Mouse (Mus musculus) stomach, embryonic 14.5 days (tissue): ENCODE data around the gene 6430548M08Rik. TPM values are rescaled to one million over a fixed set of nuclear protein-coding genes. Genes with fewer than 3 reads are reported as not detected.

Experiments used
- ATAC-seq: fragments of 200-750 bp; cut with Nextera tagmentation; 2 replicates; pipeline ENCODE4 v1.8.0; 2017; ENCODE audit warnings: low read depth, moderate TSS enrichment; ENCODE audit not compliant: insufficient number of reproducible peaks, insufficient read depth, low FRiP score
- H3K27ac ChIP-seq: fragments of 300-500 bp; sonication (generic); 2 replicates; pipeline ENCODE4 v1.5.1; 2014; ENCODE audit warnings: mild to moderate bottlenecking, low read length, moderate library complexity, mixed read lengths
- H3K27me3 ChIP-seq: fragments of 300-500 bp; sonication (generic); 2 replicates; pipeline ENCODE4 v1.6.1; 2014; ENCODE audit warnings: low read length, control low read depth, mixed read lengths; ENCODE audit not compliant: control insufficient read depth, insufficient read depth
- H3K36me3 ChIP-seq: fragments of 300-500 bp; sonication (generic); 2 replicates; pipeline ENCODE4 v1.6.1; 2014; ENCODE audit warnings: mild to moderate bottlenecking, control low read depth, low read length, moderate library complexity, mixed read lengths; ENCODE audit not compliant: control insufficient read depth, insufficient read depth
- H3K4me1 ChIP-seq: fragments of 300-500 bp; sonication (generic); 2 replicates; pipeline ENCODE4 v1.6.1; 2014; ENCODE audit warnings: low read length, control low read depth, mixed read lengths; ENCODE audit not compliant: control insufficient read depth, insufficient read depth
- H3K4me2 ChIP-seq: fragments of 300-500 bp; sonication (generic); replicated peaks from 2 replicates; pipeline ENCODE4 v1.6.1; 2014; ENCODE audit warnings: low read depth, low read length, control low read depth
- H3K4me3 ChIP-seq: fragments of 300-500 bp; sonication (generic); 2 replicates; pipeline ENCODE4 v1.5.1; 2014; ENCODE audit warnings: low read depth, low read length, control low read depth
- H3K9ac ChIP-seq: fragments of 300-500 bp; sonication (generic); replicated peaks from 2 replicates; pipeline ENCODE4 v1.6.1; 2014; ENCODE audit warnings: low read depth, mild to moderate bottlenecking, control low read depth, low read length, moderate library complexity, mixed read lengths
- H3K9me3 ChIP-seq: fragments of 300-500 bp; sonication (generic); 2 replicates; pipeline ENCODE4 v1.6.1; 2016; ENCODE audit warnings: low read depth, low read length, control low read depth; ENCODE audit not compliant: control insufficient read depth
- WGBS: fragments of 180-500 bp; shearing (Covaris S2); extraction: QIAGEN DNeasy Blood & Tissue Kit; methylation state at CpG from one replicate; pipeline ENCODE4 v1.1.7; 2014; 5-methylcytosine and 5-hydroxymethylcytosine counted together
- polyA plus RNA-seq: library from polyadenylated mRNA; unstranded; fragments of >200 nt; fragmentation: Nextera tagmentation; extraction: Ambion mirVana; gene quantifications from 2 replicates; pipeline ENCODE4 v1.2.1, GENCODE M21; 2014

Gene 6430548M08Rik
- polyA plus RNA-seq, 1 experiment from 2014 or later = 6.6 TPM

GRCm38 (mm10) chr8:120075347-120075746 is 38.6 kb upstream of the 6430548M08Rik start:
- no peaks in the 10 kb centered on the region for H3K36me3 ChIP-seq
- H3K4me3 ChIP-seq = no peak overlapping the region
- no peak for ATAC-seq
- H3K27me3 ChIP-seq = no peaks in the 10 kb centered on the region
- H3K27ac ChIP-seq = no peak overlapping the region; the same call in 1 of the 2 replicates
- WGBS = 42% methylated on average over 6 of the region's 6 CpGs
- 0 out of 2 replicates have a peak, but pooled peaks cover 5% of the 10 kb centered on the region for H3K4me1 ChIP-seq
- no peak overlapping the region for H3K4me2 ChIP-seq
- no peak overlapping the region for H3K9ac ChIP-seq
- no peaks in the 10 kb centered on the region for H3K9me3 ChIP-seq

DNA sequence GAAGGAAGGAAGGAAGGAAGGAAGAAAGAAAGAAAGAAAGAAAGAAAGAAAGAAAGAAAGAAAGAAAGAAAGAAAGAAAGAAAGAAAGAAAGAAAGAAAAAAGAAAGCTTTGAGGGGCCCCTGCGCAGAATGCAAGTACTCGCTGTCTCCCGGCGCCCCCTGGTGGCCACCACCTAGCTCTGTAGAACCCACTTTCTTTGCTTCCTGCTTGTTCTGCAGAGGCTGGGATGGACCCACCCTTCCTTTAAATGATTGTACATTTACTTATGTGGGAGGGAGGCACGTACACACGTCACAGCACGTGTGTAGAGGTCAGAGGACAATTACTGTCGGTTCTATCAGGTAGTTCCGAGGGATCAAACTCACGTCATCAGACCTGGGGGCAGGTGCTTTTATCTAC is 35.9 kb upstream of the 6430548M08Rik start:
- H3K36me3 ChIP-seq = peaks cover 11% of the 10 kb centered on the region; the same call in 1 of the 2 replicates
- no peak overlapping the region for H3K4me3 ChIP-seq
- no peaks in the 10 kb centered on the region for H3K4me1 ChIP-seq
- WGBS = 14% methylated on average over 10 of the region's 10 CpGs
- peak; percentile 62 for ATAC-seq
- no peak overlapping the region for H3K27ac ChIP-seq
- no peaks in the 10 kb centered on the region for H3K9me3 ChIP-seq
- no peaks in the 10 kb centered on the region for H3K27me3 ChIP-seq
- H3K9ac ChIP-seq = no peak overlapping the region
- H3K4me2 ChIP-seq = no peak overlapping the region

GRCm38 (mm10) chr8:120079361-120079760 is 34.6 kb upstream of the 6430548M08Rik start:
- 54% methylated on average over 5 of the region's 5 CpGs for WGBS
- ATAC-seq = no peak

GRCm38 (mm10) chr8:120083261-120083660 is 30.7 kb upstream of the 6430548M08Rik start:
- Histone ChIP-seq H3K9me3 (no peaks in the 10 kb centered on the region), H3K9ac (no peak overlapping the region), H3K4me3 (no peak overlapping the region), H3K4me1 (no peaks in the 10 kb centered on the region), H3K4me2 (no peak overlapping the region), H3K27ac (no peak overlapping the region), H3K27me3 (no peaks in the 10 kb centered on the region), H3K36me3 (peaks cover 44% of the 10 kb centered on the region)
- ATAC-seq = no peak
- WGBS = 97% methylated on average over 8 of the region's 8 CpGs

More at GRCm38 (mm10) chr8:120079361-120079760, 34.6 kb upstream of the 6430548M08Rik start:
- H3K4me2 ChIP-seq = no peak overlapping the region
- H3K9me3 ChIP-seq = no peaks in the 10 kb centered on the region
- H3K27me3 ChIP-seq = no peaks in the 10 kb centered on the region
- H3K4me1 ChIP-seq = no peaks in the 10 kb centered on the region
- H3K9ac ChIP-seq = no peak overlapping the region
- H3K4me3 ChIP-seq = no peak overlapping the region
- peaks cover 11% of the 10 kb centered on the region; the same call in 1 of the 2 replicates for H3K36me3 ChIP-seq
- H3K27ac ChIP-seq = no peak overlapping the region

GRCm38 (mm10) chr8:120084783-120085182 is 29.2 kb upstream of the 6430548M08Rik start:
- no peak for ATAC-seq
- Histone ChIP-seq H3K9me3 (no peaks in the 10 kb centered on the region), H3K4me3 (no peak overlapping the region), H3K9ac (no peak overlapping the region), H3K36me3 (peaks cover 49% of the 10 kb centered on the region), H3K4me2 (no peak overlapping the region), H3K4me1 (no peaks in the 10 kb centered on the region), H3K27ac (no peak overlapping the region), H3K27me3 (no peaks in the 10 kb centered on the region)
- WGBS = 87% methylated on average over 8 of the region's 8 CpGs

GRCm38 (mm10) chr8:120089511-120089910 is 24.4 kb upstream of the 6430548M08Rik start:
- H3K4me3 ChIP-seq = no peak overlapping the region
- peak; percentile 71 for ATAC-seq
- no peaks in the 10 kb centered on the region for H3K27me3 ChIP-seq
- H3K9ac ChIP-seq = no peak overlapping the region
- H3K9me3 ChIP-seq = no peaks in the 10 kb centered on the region
- H3K4me1 ChIP-seq = no peaks in the 10 kb centered on the region
- no peak overlapping the region for H3K4me2 ChIP-seq
- H3K27ac ChIP-seq = no peak overlapping the region
- 62% methylated on average over 7 of the region's 7 CpGs for WGBS
- H3K36me3 ChIP-seq = peaks cover 55% of the 10 kb centered on the region

GRCm38 (mm10) chr8:120091032-120091431 is 22.9 kb upstream of the 6430548M08Rik start:
- H3K4me2 ChIP-seq = no peak overlapping the region
- no peak overlapping the region for H3K9ac ChIP-seq
- 89% methylated on average over 3 of the region's 3 CpGs for WGBS
- ATAC-seq = no peak
- H3K27me3 ChIP-seq = no peaks in the 10 kb centered on the region
- H3K4me3 ChIP-seq = no peak overlapping the region
- peaks cover 2% of the 10 kb centered on the region; the same call in 1 of the 2 replicates for H3K4me1 ChIP-seq
- peaks cover 41% of the 10 kb centered on the region for H3K36me3 ChIP-seq
- no peak overlapping the region for H3K27ac ChIP-seq
- H3K9me3 ChIP-seq = no peaks in the 10 kb centered on the region

GRCm38 (mm10) chr8:120093103-120093502 is 20.8 kb upstream of the 6430548M08Rik start:
- no peak for ATAC-seq
- Histone ChIP-seq H3K27me3 (no peaks in the 10 kb centered on the region), H3K9me3 (no peaks in the 10 kb centered on the region), H3K27ac (no peak overlapping the region), H3K4me3 (no peak overlapping the region), H3K9ac (no peak overlapping the region), H3K4me1 (peaks cover 2% of the 10 kb centered on the region; the same call in 1 of the 2 replicates), H3K4me2 (no peak overlapping the region), H3K36me3 (peaks cover 22% of the 10 kb centered on the region)
- 81% methylated on average over 3 of the region's 3 CpGs for WGBS

- WGBS = 85% methylated on average over 10 of the region's 10 CpGs
- Histone ChIP-seq H3K36me3 (peaks cover 16% of the 10 kb centered on the region), H3K9ac (no peak overlapping the region), H3K4me2 (no peak overlapping the region), H3K27me3 (no peaks in the 10 kb centered on the region), H3K9me3 (no peaks in the 10 kb centered on the region), H3K4me1 (peaks cover 4% of the 10 kb centered on the region; the same call in 1 of the 2 replicates), H3K27ac (no peak overlapping the region), H3K4me3 (no peak overlapping the region)
- ATAC-seq = no peak
These were observed 19.2 kb upstream of the 6430548M08Rik start for GRCm38 (mm10) chr8:120094801-120095200.
